Mouse (Mus musculus) lung, embryonic 14.5 days (tissue): ENCODE results near the gene Tcl1b2. TPM values are rescaled to one million over a fixed set of nuclear protein-coding genes. Genes with fewer than 3 reads are reported as not detected.

Source experiments
- ATAC-seq: fragments of 200-750 bp; cut with Nextera tagmentation; 2 replicates; pipeline ENCODE4 v1.8.0; 2017; ENCODE audit warnings: mild to moderate bottlenecking, moderate TSS enrichment, moderate library complexity; ENCODE audit not compliant: insufficient read depth
- DNase-seq: peaks from one replicate; pipeline ENCODE4 v3.0.0-alpha.2; 2015
- H3K27ac ChIP-seq: fragments of 300-500 bp; sonication (generic); 2 replicates; pipeline ENCODE4 v1.5.1; 2014; ENCODE audit warnings: low read depth, mild to moderate bottlenecking, moderate library complexity
- H3K27me3 ChIP-seq: fragments of 300-500 bp; sonication (generic); 2 replicates; pipeline ENCODE4 v1.6.1; 2014; ENCODE audit warnings: low read length, control low read depth; ENCODE audit not compliant: insufficient read depth
- H3K36me3 ChIP-seq: fragments of 300-500 bp; sonication (generic); 2 replicates; pipeline ENCODE4 v1.6.1; 2014; ENCODE audit warnings: control low read depth; ENCODE audit not compliant: insufficient read depth
- H3K4me1 ChIP-seq: fragments of 300-500 bp; sonication (generic); 2 replicates; pipeline ENCODE4 v1.6.1; 2014; ENCODE audit warnings: antibody characterized with exemption, control low read depth; ENCODE audit not compliant: insufficient read depth
- H3K4me2 ChIP-seq: fragments of 300-500 bp; sonication (generic); 2 replicates; pipeline ENCODE4 v1.6.1; 2014; ENCODE audit warnings: mild to moderate bottlenecking
- H3K4me3 ChIP-seq: fragments of 300-500 bp; sonication (generic); 2 replicates; pipeline ENCODE4 v1.5.1; 2014; ENCODE audit warnings: low read depth, low read length
- H3K9ac ChIP-seq: fragments of 300-500 bp; sonication (generic); 2 replicates; pipeline ENCODE4 v1.6.1; 2014
- H3K9me3 ChIP-seq: fragments of 300-500 bp; sonication (generic); 2 replicates; pipeline ENCODE4 v1.6.1; 2016; ENCODE audit warnings: low read depth, low read length, control low read depth
- CTCF ChIP-seq: IDR thresholded peaks from 2 replicates; pipeline ENCODE4 v1.5.1; 2016; ENCODE audit warnings: antibody characterized with exemption, low read depth
- WGBS: fragments of 180-500 bp; shearing (Covaris S2); extraction: QIAGEN DNeasy Blood & Tissue Kit; methylation state at CpG from one replicate; pipeline ENCODE4 v1.1.7; 2014; 5-methylcytosine and 5-hydroxymethylcytosine counted together
- polyA plus RNA-seq: library from polyadenylated mRNA; unstranded; fragments of >200 nt; fragmentation: Nextera tagmentation; extraction: Ambion mirVana; gene quantifications from 2 replicates; pipeline ENCODE4 v1.2.1, GENCODE M21; 2014

The Tcl1b2 gene
- not detected in 2 replicates for polyA plus RNA-seq

DNA sequence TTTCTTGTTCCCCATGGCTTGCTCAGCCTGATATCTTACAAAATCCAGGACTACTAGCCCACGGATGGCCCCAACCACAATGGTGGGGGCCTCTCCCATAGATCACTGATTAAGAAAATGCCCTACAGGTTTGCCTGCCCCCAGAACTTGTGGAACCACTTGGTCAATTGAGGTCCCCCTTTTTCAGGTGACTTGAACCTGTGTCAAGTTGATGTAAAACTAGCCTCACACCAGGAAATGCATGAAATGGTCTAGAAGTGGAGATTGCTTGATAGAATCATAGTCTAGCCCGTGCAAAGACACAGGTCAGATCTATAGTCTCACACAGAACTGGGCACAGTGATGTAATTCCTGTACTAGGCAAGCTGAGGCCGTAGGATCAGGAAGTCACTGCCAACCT, at the start of gene Tcl1b2:
Gene Tcl1b2 (plus strand): TSS at position 301 of the 400 bp plus-strand sequence.
- TF ChIP-seq CTCF: no peak
- H3K27ac ChIP-seq: no peak within 1 kb of the TSS
- H3K4me1 ChIP-seq: no peaks in the 10 kb centered on the region
- H3K4me3 ChIP-seq: no peak within 1 kb of the TSS
- ATAC-seq (no peak), DNase-seq (no peak)
- H3K4me2 ChIP-seq: no peak within 1 kb of the TSS
- no peaks in the 10 kb centered on the region for H3K27me3 ChIP-seq
- 74% methylated on average over 3 of the region's 3 CpGs for WGBS
- no peak within 1 kb of the TSS for H3K9ac ChIP-seq
- H3K9me3 ChIP-seq: no peaks in the 10 kb centered on the region
- no peaks in the 10 kb centered on the region for H3K36me3 ChIP-seq

DNA sequence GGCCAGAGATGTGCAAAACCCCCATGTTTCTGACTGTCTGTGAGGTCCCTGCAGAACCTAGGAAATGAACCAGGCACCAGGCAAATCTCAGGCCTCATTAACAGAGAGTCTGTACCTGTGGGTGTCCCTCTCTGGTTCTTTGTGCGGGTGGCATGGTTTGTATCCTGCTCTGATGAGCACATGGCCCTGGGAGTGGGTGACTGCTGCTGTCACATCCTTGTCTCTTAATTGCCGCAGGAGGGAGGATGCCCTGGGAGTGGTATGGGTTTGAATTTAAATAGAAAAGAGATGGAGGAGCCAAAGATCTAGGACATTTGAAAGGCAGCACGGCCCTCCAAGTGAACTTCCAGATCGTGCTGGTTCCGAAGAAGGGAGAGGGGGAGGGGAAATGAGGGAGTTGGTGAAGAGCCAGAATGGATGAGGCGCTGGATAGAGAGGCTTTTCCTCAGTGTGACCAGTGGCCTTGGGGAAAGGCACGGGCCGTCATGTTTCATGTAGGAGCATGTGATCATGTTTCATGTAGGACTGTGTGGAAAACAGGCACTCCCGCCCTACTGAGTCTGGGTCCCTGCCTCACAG, 46.3 kb upstream of the Tcl1b2 start:
- H3K4me1 ChIP-seq: no peaks in the 10 kb centered on the region
- 48% methylated on average over 9 of the region's 9 CpGs for WGBS
- ATAC-seq: no peak

DNA sequence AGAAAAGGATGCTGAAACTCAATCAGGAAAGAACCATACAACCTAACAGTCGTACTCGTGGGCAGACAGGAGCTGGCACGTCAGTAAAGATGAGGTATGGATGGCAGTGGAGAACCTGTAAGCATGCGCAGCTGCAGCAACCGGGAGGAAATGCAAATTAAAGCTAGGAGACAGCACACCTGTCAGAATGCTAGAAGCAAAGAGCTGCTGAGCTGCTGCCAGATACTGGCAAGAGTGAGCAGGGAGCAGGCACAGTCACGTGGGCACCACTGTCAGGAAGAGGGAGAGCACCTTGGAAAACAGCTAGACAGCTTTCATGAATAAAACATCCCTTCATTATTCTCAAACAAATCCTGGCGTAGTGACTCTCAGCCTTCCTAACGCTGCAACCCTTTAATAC, 42.9 kb upstream of the Tcl1b2 start:
- Histone ChIP-seq H3K4me1 (no peaks in the 10 kb centered on the region), H3K4me3 (no peak overlapping the region), H3K27ac (no peak overlapping the region), H3K4me2 (no peak overlapping the region), H3K9me3 (no peaks in the 10 kb centered on the region), H3K9ac (no peak overlapping the region), H3K27me3 (no peaks in the 10 kb centered on the region), H3K36me3 (no peaks in the 10 kb centered on the region)
- no peak for DNase-seq
- no peak for TF ChIP-seq CTCF
- no peak for ATAC-seq
- 51% methylated on average over 8 of the region's 8 CpGs for WGBS

More for the DNA sequence above, 46.3 kb upstream of the Tcl1b2 start:
- Histone ChIP-seq H3K4me2 (no peak overlapping the region), H3K27me3 (no peaks in the 10 kb centered on the region), H3K27ac (no peak overlapping the region), H3K4me3 (no peak overlapping the region), H3K9ac (no peak overlapping the region), H3K36me3 (no peaks in the 10 kb centered on the region), H3K9me3 (no peaks in the 10 kb centered on the region)
- TF ChIP-seq CTCF: no peak
- DNase-seq: no peak

DNA sequence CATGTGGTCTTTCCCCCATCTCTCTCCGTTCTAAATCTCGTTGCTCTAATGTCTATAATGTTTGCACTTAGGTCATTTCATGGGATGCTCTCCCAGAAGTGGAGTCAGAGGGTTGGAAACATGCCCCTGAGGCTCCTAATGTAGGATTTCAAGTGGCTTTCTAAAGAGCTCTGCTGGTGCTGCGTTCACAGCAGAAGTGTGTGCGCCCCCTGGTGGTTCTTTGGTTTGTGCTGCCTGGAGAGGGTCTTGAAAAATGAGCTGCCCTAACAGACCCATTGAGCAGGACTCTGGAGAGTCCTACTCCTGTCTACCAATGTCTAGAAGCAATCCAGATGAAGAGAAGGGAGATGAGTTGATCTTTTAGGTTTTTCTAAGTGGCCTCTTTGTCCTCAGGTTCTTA, 41.8 kb upstream of the Tcl1b2 start:
- H3K4me2 ChIP-seq: no peak overlapping the region
- H3K9me3 ChIP-seq: no peaks in the 10 kb centered on the region
- DNase-seq: peak; percentile 93
- TF ChIP-seq CTCF: peak; percentile 84
- H3K9ac ChIP-seq: no peak overlapping the region
- 2% methylated on average over 4 of the region's 4 CpGs for WGBS
- no peak for ATAC-seq
- H3K4me3 ChIP-seq: no peak overlapping the region
- H3K27ac ChIP-seq: no peak overlapping the region
- no peaks in the 10 kb centered on the region for H3K27me3 ChIP-seq
- H3K4me1 ChIP-seq: no peaks in the 10 kb centered on the region
- H3K36me3 ChIP-seq: no peaks in the 10 kb centered on the region

DNA sequence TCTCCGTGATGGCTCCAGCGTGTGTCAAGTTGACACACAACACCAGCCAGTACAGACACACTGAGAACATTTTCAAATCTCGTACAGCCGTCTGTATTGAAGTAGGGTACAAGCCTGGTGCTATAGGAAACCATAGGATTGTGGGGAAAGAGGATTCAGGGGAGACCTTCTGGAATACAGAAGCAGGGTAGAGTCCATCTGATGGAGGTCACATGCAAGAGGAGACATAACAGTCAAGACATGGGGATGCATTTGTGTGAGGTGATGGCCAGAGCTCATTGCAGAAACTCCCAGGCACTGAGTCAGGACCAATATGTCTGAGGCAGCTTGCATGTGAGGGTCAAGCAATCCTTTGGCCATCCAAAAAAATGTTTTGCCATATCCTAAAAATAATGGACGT, 40.5 kb upstream of the Tcl1b2 start:
- no peak for DNase-seq
- no peak overlapping the region for H3K4me3 ChIP-seq
- no peaks in the 10 kb centered on the region for H3K4me1 ChIP-seq
- no peak overlapping the region for H3K27ac ChIP-seq
- no peaks in the 10 kb centered on the region for H3K9me3 ChIP-seq
- H3K4me2 ChIP-seq: no peak overlapping the region
- no peak for TF ChIP-seq CTCF
- no peak overlapping the region for H3K9ac ChIP-seq
- ATAC-seq: no peak
- 71% methylated on average over 5 of the region's 5 CpGs for WGBS
- H3K36me3 ChIP-seq: no peaks in the 10 kb centered on the region
- H3K27me3 ChIP-seq: no peaks in the 10 kb centered on the region

DNA sequence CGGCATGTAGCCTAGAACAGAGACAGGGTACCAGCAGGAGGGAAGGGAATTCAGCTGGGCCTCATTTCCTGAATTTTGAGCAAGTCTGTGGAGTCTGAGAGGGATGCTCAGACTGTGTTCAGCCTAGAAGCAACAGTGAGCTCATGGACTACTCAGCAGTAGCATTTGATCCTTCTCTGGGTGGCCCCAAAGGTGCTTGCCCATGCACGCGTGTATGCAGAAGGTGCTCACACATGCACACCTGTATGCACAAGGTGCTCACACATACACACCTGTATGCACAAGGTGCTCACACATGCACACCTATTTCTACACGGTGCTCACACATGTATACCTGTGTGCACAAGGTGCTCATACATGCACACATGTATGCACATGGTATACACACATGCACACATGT, 37.0 kb upstream of the Tcl1b2 start:
- H3K27ac ChIP-seq: no peak overlapping the region
- no peak overlapping the region for H3K4me3 ChIP-seq
- no peak for TF ChIP-seq CTCF
- no peaks in the 10 kb centered on the region for H3K27me3 ChIP-seq
- no peaks in the 10 kb centered on the region for H3K36me3 ChIP-seq
- DNase-seq (no peak), ATAC-seq (no peak)
- H3K9ac ChIP-seq: no peak overlapping the region
- no peaks in the 10 kb centered on the region for H3K4me1 ChIP-seq
- 96% methylated on average over 4 of the region's 4 CpGs for WGBS
- H3K4me2 ChIP-seq: no peak overlapping the region
- H3K9me3 ChIP-seq: no peaks in the 10 kb centered on the region

DNA sequence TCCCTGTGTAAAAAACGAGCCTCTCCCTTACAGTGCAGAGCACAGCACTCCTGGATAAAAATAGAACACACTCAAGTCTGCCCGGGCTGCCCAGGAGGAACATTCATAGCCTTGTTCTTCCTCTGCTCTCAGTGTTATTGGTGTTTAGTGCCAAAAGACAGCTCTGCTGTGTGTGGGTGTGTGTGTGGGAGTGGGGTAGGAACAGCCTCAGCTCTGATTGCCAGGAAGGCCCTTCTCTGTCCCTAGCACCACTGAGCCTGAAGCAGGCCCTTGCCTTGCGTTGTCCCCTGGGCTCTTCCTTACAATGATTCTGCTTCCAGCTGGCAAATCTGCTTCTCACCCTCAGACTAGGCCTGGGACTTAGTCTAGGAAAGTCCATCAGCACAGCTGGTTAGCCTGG, 36.4 kb upstream of the Tcl1b2 start:
- no peak overlapping the region for H3K27ac ChIP-seq
- H3K4me2 ChIP-seq: no peak overlapping the region
- WGBS: 54% methylated on average over 3 of the region's 3 CpGs
- ATAC-seq (no peak), DNase-seq (no peak)
- no peak overlapping the region for H3K9ac ChIP-seq
- no peak overlapping the region for H3K4me3 ChIP-seq
- H3K9me3 ChIP-seq: no peaks in the 10 kb centered on the region
- TF ChIP-seq CTCF: no peak
- no peaks in the 10 kb centered on the region for H3K36me3 ChIP-seq
- no peaks in the 10 kb centered on the region for H3K27me3 ChIP-seq
- H3K4me1 ChIP-seq: no peaks in the 10 kb centered on the region

DNA sequence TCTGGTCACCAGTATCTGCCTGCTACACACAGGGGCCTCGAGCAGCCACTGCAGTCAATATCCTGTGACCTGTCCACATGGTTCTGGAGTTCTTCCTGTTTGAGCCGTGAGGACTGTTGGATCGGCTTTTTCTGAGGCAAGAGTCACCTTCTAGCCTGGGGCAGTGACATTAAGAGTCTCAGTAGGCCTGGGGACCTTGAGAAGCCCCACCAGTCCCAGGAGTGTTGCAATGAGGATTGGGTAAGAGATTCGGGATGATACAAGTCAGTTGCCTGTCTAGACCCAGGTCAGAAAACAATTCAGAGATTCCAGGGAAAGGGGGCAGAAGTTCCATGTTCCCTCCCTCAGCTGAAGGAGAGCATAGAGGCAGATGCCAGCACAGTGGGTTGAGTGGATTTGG, 36.0 kb upstream of the Tcl1b2 start:
- Histone ChIP-seq H3K4me2 (no peak overlapping the region), H3K36me3 (no peaks in the 10 kb centered on the region), H3K27ac (no peak overlapping the region), H3K9ac (no peak overlapping the region), H3K4me3 (no peak overlapping the region), H3K4me1 (no peaks in the 10 kb centered on the region), H3K27me3 (no peaks in the 10 kb centered on the region), H3K9me3 (no peaks in the 10 kb centered on the region)
- ATAC-seq (no peak), DNase-seq (no peak)
- WGBS: 62% methylated on average over 4 of the region's 4 CpGs
- no peak for TF ChIP-seq CTCF
